Mouse (Mus musculus): Measurements from ENCODE around the gene Kank1. TPM values are rescaled to one million over a fixed set of nuclear protein-coding genes. Genes with fewer than 3 reads are reported as not detected.
A peak's percentile ranks its signal among the peaks of the same experiment; 100 is the strongest.

The Kank1 gene
- polyA plus RNA-seq, 1 experiment from 2014 or later: 23.0 TPM

GRCm38 (mm10) chr19:25406481-25407184, 169.9 kb downstream of the Kank1 start:
- Histone ChIP-seq H3K9me3 (ENCODE audit: control insufficient read depth, low read length) (no peaks in the 10 kb centered on the region), H3K27me3 (ENCODE audit: control insufficient read depth, insufficient read depth, low read length) (no peaks in the 10 kb centered on the region), H3K4me2 (replicated peaks; ENCODE audit: low read depth, low read length) (peak overlapping the region; percentile 77), H3K4me3 (ENCODE audit: low read length) (peak overlapping the region; percentile 42), H3K9ac (ENCODE audit: low read depth, low read length) (peak overlapping the region; percentile 59), H3K4me1 (ENCODE audit: control insufficient read depth, insufficient read depth, low read length) (peaks cover 21% of the 10 kb centered on the region; the same call in 1 of the 2 replicates), H3K36me3 (ENCODE audit: control insufficient read depth, insufficient read depth, low read length) (peaks cover 24% of the 10 kb centered on the region), H3K27ac (ENCODE audit: low read depth, low read length) (peak overlapping the region; percentile 81)
- WGBS: under 1% methylated on average over 28 of the region's 28 CpGs
- ATAC-seq (ENCODE audit: low FRiP score, low TSS enrichment): peak; percentile 91

GRCm38 (mm10) chr19:25407185-25407886, 170.6 kb downstream of the Kank1 start:
- Histone ChIP-seq H3K4me2 (replicated peaks; ENCODE audit: low read depth, low read length) (peak overlapping the region; percentile 77), H3K9me3 (ENCODE audit: control insufficient read depth, low read length) (no peaks in the 10 kb centered on the region), H3K4me1 (ENCODE audit: control insufficient read depth, insufficient read depth, low read length) (peaks cover 21% of the 10 kb centered on the region; the same call in 1 of the 2 replicates), H3K27ac (ENCODE audit: low read depth, low read length) (peak overlapping the region; percentile 81), H3K4me3 (ENCODE audit: low read length) (peak overlapping the region; percentile 42), H3K9ac (ENCODE audit: low read depth, low read length) (peak overlapping the region; percentile 59), H3K27me3 (ENCODE audit: control insufficient read depth, insufficient read depth, low read length) (no peaks in the 10 kb centered on the region), H3K36me3 (ENCODE audit: control insufficient read depth, insufficient read depth, low read length) (peaks cover 30% of the 10 kb centered on the region)
- ATAC-seq (ENCODE audit: low FRiP score, low TSS enrichment): peak; percentile 47; the same call in 1 of the 2 replicates
- 10% methylated on average over 10 of the region's 10 CpGs for WGBS

- Histone ChIP-seq H3K4me3 (ENCODE audit: low read length) (peak overlapping the region; percentile 42; the same call in 1 of the 2 replicates), H3K4me2 (replicated peaks; ENCODE audit: low read depth, low read length) (peak overlapping the region; percentile 77), H3K27me3 (ENCODE audit: control insufficient read depth, insufficient read depth, low read length) (no peaks in the 10 kb centered on the region), H3K36me3 (ENCODE audit: control insufficient read depth, insufficient read depth, low read length) (peaks cover 32% of the 10 kb centered on the region), H3K9me3 (ENCODE audit: control insufficient read depth, low read length) (no peaks in the 10 kb centered on the region), H3K27ac (ENCODE audit: low read depth, low read length) (peak overlapping the region; percentile 81; the same call in 1 of the 2 replicates), H3K9ac (ENCODE audit: low read depth, low read length) (no peak overlapping the region), H3K4me1 (ENCODE audit: control insufficient read depth, insufficient read depth, low read length) (peaks cover 21% of the 10 kb centered on the region; the same call in 1 of the 2 replicates)
- WGBS: 11% methylated on average over 6 of the region's 6 CpGs
- no peak for ATAC-seq (ENCODE audit: low FRiP score, low TSS enrichment)
These were observed 171.1 kb downstream of the Kank1 start for GRCm38 (mm10) chr19:25407887-25408236.

- Histone ChIP-seq H3K36me3 (ENCODE audit: control insufficient read depth, insufficient read depth, low read length) (peaks cover 32% of the 10 kb centered on the region), H3K4me3 (ENCODE audit: low read length) (no peak overlapping the region), H3K9me3 (ENCODE audit: control insufficient read depth, low read length) (no peaks in the 10 kb centered on the region), H3K27me3 (ENCODE audit: control insufficient read depth, insufficient read depth, low read length) (no peaks in the 10 kb centered on the region), H3K27ac (ENCODE audit: low read depth, low read length) (no peak overlapping the region), H3K9ac (ENCODE audit: low read depth, low read length) (no peak overlapping the region), H3K4me1 (ENCODE audit: control insufficient read depth, insufficient read depth, low read length) (peaks cover 21% of the 10 kb centered on the region; the same call in 1 of the 2 replicates), H3K4me2 (replicated peaks; ENCODE audit: low read depth, low read length) (no peak overlapping the region)
- no peak for ATAC-seq (ENCODE audit: low FRiP score, low TSS enrichment)
- WGBS: 96% methylated on average over 9 of the region's 9 CpGs
These were observed 172.5 kb downstream of the Kank1 start for GRCm38 (mm10) chr19:25409239-25409638.

- H3K4me1 ChIP-seq (ENCODE audit: control insufficient read depth, insufficient read depth, low read length): peaks cover 13% of the 10 kb centered on the region; the same call in 1 of the 2 replicates
These were observed 174.6 kb downstream of the Kank1 start for GRCm38 (mm10) chr19:25411353-25411752.

GRCm38 (mm10) chr19:25415448-25415847, 178.7 kb downstream of the Kank1 start:
- Histone ChIP-seq H3K4me3 (ENCODE audit: low read length) (no peak overlapping the region), H3K4me2 (replicated peaks; ENCODE audit: low read depth, low read length) (no peak overlapping the region), H3K9ac (ENCODE audit: low read depth, low read length) (no peak overlapping the region), H3K4me1 (ENCODE audit: control insufficient read depth, insufficient read depth, low read length) (no peaks in the 10 kb centered on the region), H3K36me3 (ENCODE audit: control insufficient read depth, insufficient read depth, low read length) (peaks cover 19% of the 10 kb centered on the region; the same call in 1 of the 2 replicates), H3K9me3 (ENCODE audit: control insufficient read depth, low read length) (no peaks in the 10 kb centered on the region), H3K27me3 (ENCODE audit: control insufficient read depth, insufficient read depth, low read length) (no peaks in the 10 kb centered on the region), H3K27ac (ENCODE audit: low read depth, low read length) (no peak overlapping the region)
- 75% methylated on average over 5 of the region's 5 CpGs for WGBS
- no peak for ATAC-seq (ENCODE audit: low FRiP score, low TSS enrichment)

More at GRCm38 (mm10) chr19:25411353-25411752, 174.6 kb downstream of the Kank1 start:
- ATAC-seq (ENCODE audit: low FRiP score, low TSS enrichment): no peak
- no peaks in the 10 kb centered on the region for H3K9me3 ChIP-seq (ENCODE audit: control insufficient read depth, low read length)
- H3K27me3 ChIP-seq (ENCODE audit: control insufficient read depth, insufficient read depth, low read length): no peaks in the 10 kb centered on the region
- 86% methylated on average over 17 of the region's 17 CpGs for WGBS
- H3K4me2 ChIP-seq (replicated peaks; ENCODE audit: low read depth, low read length): no peak overlapping the region
- H3K4me3 ChIP-seq (ENCODE audit: low read length): no peak overlapping the region
- H3K9ac ChIP-seq (ENCODE audit: low read depth, low read length): no peak overlapping the region
- no peak overlapping the region for H3K27ac ChIP-seq (ENCODE audit: low read depth, low read length)
- peaks cover 32% of the 10 kb centered on the region for H3K36me3 ChIP-seq (ENCODE audit: control insufficient read depth, insufficient read depth, low read length)

- WGBS: 86% methylated on average over 3 of the region's 3 CpGs
- H3K9ac ChIP-seq (ENCODE audit: low read depth, low read length): no peak overlapping the region
- ATAC-seq (ENCODE audit: low FRiP score, low TSS enrichment): no peak
- H3K27me3 ChIP-seq (ENCODE audit: control insufficient read depth, insufficient read depth, low read length): no peaks in the 10 kb centered on the region
- H3K9me3 ChIP-seq (ENCODE audit: control insufficient read depth, low read length): no peaks in the 10 kb centered on the region
- no peak overlapping the region for H3K27ac ChIP-seq (ENCODE audit: low read depth, low read length)
- H3K4me3 ChIP-seq (ENCODE audit: low read length): no peak overlapping the region
- H3K4me2 ChIP-seq (replicated peaks; ENCODE audit: low read depth, low read length): no peak overlapping the region
- peaks cover 3% of the 10 kb centered on the region; the same call in 1 of the 2 replicates for H3K36me3 ChIP-seq (ENCODE audit: control insufficient read depth, insufficient read depth, low read length)
- no peaks in the 10 kb centered on the region for H3K4me1 ChIP-seq (ENCODE audit: control insufficient read depth, insufficient read depth, low read length)
These were observed 180.9 kb downstream of the Kank1 start for GRCm38 (mm10) chr19:25417671-25418070.

- H3K4me3 ChIP-seq (ENCODE audit: low read length): no peak overlapping the region
- H3K9ac ChIP-seq (ENCODE audit: low read depth, low read length): no peak overlapping the region
- 79% methylated on average over 8 of the region's 8 CpGs for WGBS
- H3K4me2 ChIP-seq (replicated peaks; ENCODE audit: low read depth, low read length): no peak overlapping the region
- H3K27me3 ChIP-seq (ENCODE audit: control insufficient read depth, insufficient read depth, low read length): no peaks in the 10 kb centered on the region
- no peaks in the 10 kb centered on the region for H3K4me1 ChIP-seq (ENCODE audit: control insufficient read depth, insufficient read depth, low read length)
- H3K27ac ChIP-seq (ENCODE audit: low read depth, low read length): no peak overlapping the region
- ATAC-seq (ENCODE audit: low FRiP score, low TSS enrichment): no peak
- no peaks in the 10 kb centered on the region for H3K9me3 ChIP-seq (ENCODE audit: control insufficient read depth, low read length)
- peaks cover 7% of the 10 kb centered on the region; the same call in 1 of the 2 replicates for H3K36me3 ChIP-seq (ENCODE audit: control insufficient read depth, insufficient read depth, low read length)
These were observed 183.2 kb downstream of the Kank1 start for GRCm38 (mm10) chr19:25419983-25420382.

- peaks cover 24% of the 10 kb centered on the region; the same call in 1 of the 2 replicates for H3K36me3 ChIP-seq (ENCODE audit: control insufficient read depth, insufficient read depth, low read length)
These were observed 185.3 kb downstream of the Kank1 start for GRCm38 (mm10) chr19:25422096-25422495.

More at GRCm38 (mm10) chr19:25422096-25422495, 185.3 kb downstream of the Kank1 start:
- no peak overlapping the region for H3K4me3 ChIP-seq (ENCODE audit: low read length)
- ATAC-seq (ENCODE audit: low FRiP score, low TSS enrichment): no peak
- H3K4me2 ChIP-seq (replicated peaks; ENCODE audit: low read depth, low read length): no peak overlapping the region
- H3K27me3 ChIP-seq (ENCODE audit: control insufficient read depth, insufficient read depth, low read length): no peaks in the 10 kb centered on the region
- H3K27ac ChIP-seq (ENCODE audit: low read depth, low read length): no peak overlapping the region
- 67% methylated on average over 7 of the region's 7 CpGs for WGBS
- no peaks in the 10 kb centered on the region for H3K4me1 ChIP-seq (ENCODE audit: control insufficient read depth, insufficient read depth, low read length)
- no peak overlapping the region for H3K9ac ChIP-seq (ENCODE audit: low read depth, low read length)
- H3K9me3 ChIP-seq (ENCODE audit: control insufficient read depth, low read length): no peaks in the 10 kb centered on the region
